Mouse (Mus musculus): ENCODE results near the gene Mindy4. TPM values are rescaled to one million over a fixed set of nuclear protein-coding genes. Genes with fewer than 3 reads are reported as not detected.

Mindy4 gene
- polyA plus RNA-seq, 1 experiment from 2014 or later = 8.9 TPM

DNA sequence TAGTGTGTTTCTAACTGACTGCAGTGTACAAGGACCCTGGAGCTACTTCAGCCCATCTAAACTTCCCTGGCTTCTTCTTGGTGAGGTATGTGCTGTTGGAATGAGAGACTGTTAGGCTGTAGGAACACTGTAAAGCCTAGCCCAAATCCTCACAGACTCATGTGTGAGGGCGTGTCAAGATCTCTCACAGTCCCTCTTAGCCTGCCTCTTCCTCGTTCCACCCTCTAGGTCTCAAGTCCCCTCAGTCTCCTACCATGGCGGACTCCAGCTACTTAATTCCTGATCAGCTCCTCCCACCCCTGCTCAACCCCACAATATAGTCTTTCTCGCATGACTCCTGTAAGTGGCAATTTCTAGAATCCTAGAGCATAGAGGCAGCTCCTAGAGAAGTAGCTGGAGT, 146.0 kb downstream of the Mindy4 start:
- H3K27ac ChIP-seq (replicated peaks in 1 of 2; ENCODE audit: control insufficient read depth in 1 of 2, insufficient read depth in 1 of 2, low read depth in 2 of 2, low read length in 2 of 2) = no peak overlapping the region
- H3K36me3 ChIP-seq (ENCODE audit: control insufficient read depth, insufficient read depth, low read length) = no peaks in the 10 kb centered on the region
- WGBS = 86% methylated on average over 4 of the region's 4 CpGs
- peaks cover 9% of the 10 kb centered on the region in 2 experiments for H3K4me1 ChIP-seq (ENCODE audit: control insufficient read depth in 2 of 2, insufficient read depth in 2 of 2, low read length in 2 of 2)
- no peak overlapping the region for H3K9ac ChIP-seq (ENCODE audit: low read length)
- no peak overlapping the region for H3K4me3 ChIP-seq (ENCODE audit: control insufficient read depth in 1 of 2, insufficient read depth in 1 of 2, low read depth in 1 of 2, low read length in 2 of 2)
- H3K27me3 ChIP-seq (ENCODE audit: control insufficient read depth, insufficient read depth, low read length) = no peaks in the 10 kb centered on the region
- H3K9me3 ChIP-seq (ENCODE audit: control insufficient read depth, low read length) = peaks cover 6% of the 10 kb centered on the region; the same call in 1 of the 2 replicates
- no peak overlapping the region for H3K4me2 ChIP-seq (ENCODE audit: low read length)
- no peak for ATAC-seq (ENCODE audit: insufficient number of reproducible peaks, insufficient read depth, low FRiP score, low read depth)

DNA sequence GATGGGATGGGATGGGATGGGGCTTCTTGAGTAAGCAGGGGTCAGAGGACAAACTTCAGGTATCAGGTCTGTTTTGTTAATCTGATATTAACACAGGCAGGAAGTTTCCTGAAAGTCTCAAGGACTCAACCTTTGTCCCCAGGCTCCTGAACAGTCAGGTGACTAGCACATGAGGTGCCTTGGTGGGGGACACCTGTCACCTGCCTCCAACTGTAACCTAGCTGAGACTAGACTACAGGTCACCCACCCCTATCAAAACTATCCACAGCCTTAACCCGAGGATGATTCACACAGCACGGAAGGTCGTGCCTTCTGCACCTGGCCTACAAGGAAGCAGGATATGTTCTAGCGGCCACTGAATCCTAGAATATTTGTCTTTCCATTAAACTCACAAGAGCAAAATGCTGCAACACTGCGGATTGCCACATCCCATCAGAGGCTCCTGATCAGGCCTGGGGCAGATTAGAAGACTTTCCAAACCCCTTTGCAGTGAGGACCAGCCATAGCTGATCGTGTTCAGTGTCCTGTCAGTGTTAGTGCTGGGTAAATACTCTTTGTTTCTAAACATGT, 147.3 kb downstream of the Mindy4 start:
- Histone ChIP-seq H3K4me2 (ENCODE audit: low read length) (no peak overlapping the region), H3K27me3 (ENCODE audit: control insufficient read depth, insufficient read depth, low read length) (no peaks in the 10 kb centered on the region), H3K27ac (replicated peaks in 1 of 2; ENCODE audit: control insufficient read depth in 1 of 2, insufficient read depth in 1 of 2, low read depth in 2 of 2, low read length in 2 of 2) (no peak overlapping the region), H3K9me3 (ENCODE audit: control insufficient read depth, low read length) (peaks cover 6% of the 10 kb centered on the region; the same call in 1 of the 2 replicates), H3K9ac (ENCODE audit: low read length) (no peak overlapping the region), H3K4me1 (ENCODE audit: control insufficient read depth in 2 of 2, insufficient read depth in 2 of 2, low read length in 2 of 2) (no peaks in the 10 kb centered on the region), H3K36me3 (ENCODE audit: control insufficient read depth, insufficient read depth, low read length) (no peaks in the 10 kb centered on the region), H3K4me3 (ENCODE audit: control insufficient read depth in 1 of 2, insufficient read depth in 1 of 2, low read depth in 1 of 2, low read length in 2 of 2) (no peak overlapping the region)
- 85% methylated on average over 6 of the region's 6 CpGs for WGBS
- no peak for ATAC-seq (ENCODE audit: insufficient number of reproducible peaks, insufficient read depth, low FRiP score, low read depth)

DNA sequence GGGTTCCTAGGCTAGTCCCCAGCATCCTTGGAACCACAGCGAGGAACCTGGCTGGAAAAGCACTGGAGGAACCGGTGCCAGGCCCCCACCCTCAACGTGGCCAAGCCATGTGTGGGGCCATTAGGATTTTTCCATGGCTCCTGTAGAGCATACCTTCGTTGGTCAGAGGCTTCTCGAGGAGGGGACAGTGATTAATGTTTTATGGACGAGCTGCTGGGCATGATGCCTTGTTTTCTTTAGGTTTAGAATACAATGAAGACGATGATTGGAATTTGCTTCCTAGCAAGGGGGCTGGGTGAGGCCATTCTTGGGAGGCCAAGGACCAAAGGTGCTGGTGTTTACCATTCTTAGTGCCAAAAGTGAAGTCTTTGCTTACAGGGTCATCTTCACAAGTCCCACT, 148.5 kb downstream of the Mindy4 start:
- H3K4me3 ChIP-seq (ENCODE audit: control insufficient read depth in 1 of 2, insufficient read depth in 1 of 2, low read depth in 1 of 2, low read length in 2 of 2) = no peak overlapping the region
- no peak overlapping the region for H3K4me2 ChIP-seq (ENCODE audit: low read length)
- peaks cover 6% of the 10 kb centered on the region; the same call in 1 of the 2 replicates for H3K9me3 ChIP-seq (ENCODE audit: control insufficient read depth, low read length)
- H3K36me3 ChIP-seq (ENCODE audit: control insufficient read depth, insufficient read depth, low read length) = no peaks in the 10 kb centered on the region
- H3K9ac ChIP-seq (ENCODE audit: low read length) = no peak overlapping the region
- no peak for ATAC-seq (ENCODE audit: insufficient number of reproducible peaks, insufficient read depth, low FRiP score, low read depth)
- WGBS = 73% methylated on average over 7 of the region's 7 CpGs
- H3K4me1 ChIP-seq (ENCODE audit: control insufficient read depth in 2 of 2, insufficient read depth in 2 of 2, low read length in 2 of 2) = peaks cover 4% of the 10 kb centered on the region in 2 experiments; a peak in 1 of 4 replicates
- H3K27me3 ChIP-seq (ENCODE audit: control insufficient read depth, insufficient read depth, low read length) = no peaks in the 10 kb centered on the region
- no peak overlapping the region for H3K27ac ChIP-seq (replicated peaks in 1 of 2; ENCODE audit: control insufficient read depth in 1 of 2, insufficient read depth in 1 of 2, low read depth in 2 of 2, low read length in 2 of 2)

DNA sequence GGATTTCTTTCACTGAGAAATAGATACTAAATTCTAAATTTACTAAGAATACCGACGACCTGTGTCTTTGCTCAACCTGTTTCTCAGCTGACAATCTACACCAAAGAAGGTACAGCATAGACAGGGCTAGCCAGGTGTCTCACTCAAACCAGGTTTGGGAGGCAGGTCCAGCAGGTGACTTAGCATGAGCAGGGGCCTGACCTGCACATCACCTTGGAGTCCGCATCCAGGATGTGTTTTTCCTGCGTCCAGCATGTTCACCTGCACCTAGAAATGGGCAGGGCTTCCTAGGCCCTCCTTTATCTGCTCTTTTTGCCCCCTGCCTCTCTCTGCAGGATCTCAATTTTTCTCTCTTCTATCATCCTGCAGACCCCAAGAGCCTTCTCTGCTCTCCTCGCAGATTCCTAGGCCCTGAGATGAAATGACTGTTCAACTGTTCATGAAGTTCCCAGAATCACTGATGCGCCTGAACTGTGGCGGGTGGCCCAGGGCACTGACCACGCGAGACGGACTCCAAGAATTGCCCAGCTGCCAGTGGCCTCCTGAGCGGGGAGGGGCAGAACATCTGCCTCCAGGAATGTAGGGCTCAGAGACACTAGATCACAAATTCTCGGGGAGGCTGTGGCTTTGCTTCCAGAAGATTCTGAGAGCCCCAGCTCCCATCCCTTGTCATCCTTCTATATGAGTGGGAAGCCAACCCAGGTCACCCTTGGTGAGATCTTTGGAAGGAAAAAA, 150.7 kb downstream of the Mindy4 start:
- Histone ChIP-seq H3K4me2 (ENCODE audit: low read length) (no peak overlapping the region), H3K27ac (replicated peaks in 1 of 2; ENCODE audit: control insufficient read depth in 1 of 2, insufficient read depth in 1 of 2, low read depth in 2 of 2, low read length in 2 of 2) (no peak overlapping the region), H3K4me3 (ENCODE audit: control insufficient read depth in 1 of 2, insufficient read depth in 1 of 2, low read depth in 1 of 2, low read length in 2 of 2) (no peak overlapping the region), H3K4me1 (ENCODE audit: control insufficient read depth in 2 of 2, insufficient read depth in 2 of 2, low read length in 2 of 2) (peaks cover 4 to 5% of the 10 kb centered on the region in 2 experiments; a peak in 2 of 4 replicates), H3K27me3 (ENCODE audit: control insufficient read depth, insufficient read depth, low read length) (no peaks in the 10 kb centered on the region), H3K9me3 (ENCODE audit: control insufficient read depth, low read length) (peaks cover 6% of the 10 kb centered on the region; the same call in 1 of the 2 replicates), H3K9ac (ENCODE audit: low read length) (no peak overlapping the region), H3K36me3 (ENCODE audit: control insufficient read depth, insufficient read depth, low read length) (no peaks in the 10 kb centered on the region)
- no peak for ATAC-seq (ENCODE audit: insufficient number of reproducible peaks, insufficient read depth, low FRiP score, low read depth)
- 85% methylated on average over 12 of the region's 12 CpGs for WGBS

DNA sequence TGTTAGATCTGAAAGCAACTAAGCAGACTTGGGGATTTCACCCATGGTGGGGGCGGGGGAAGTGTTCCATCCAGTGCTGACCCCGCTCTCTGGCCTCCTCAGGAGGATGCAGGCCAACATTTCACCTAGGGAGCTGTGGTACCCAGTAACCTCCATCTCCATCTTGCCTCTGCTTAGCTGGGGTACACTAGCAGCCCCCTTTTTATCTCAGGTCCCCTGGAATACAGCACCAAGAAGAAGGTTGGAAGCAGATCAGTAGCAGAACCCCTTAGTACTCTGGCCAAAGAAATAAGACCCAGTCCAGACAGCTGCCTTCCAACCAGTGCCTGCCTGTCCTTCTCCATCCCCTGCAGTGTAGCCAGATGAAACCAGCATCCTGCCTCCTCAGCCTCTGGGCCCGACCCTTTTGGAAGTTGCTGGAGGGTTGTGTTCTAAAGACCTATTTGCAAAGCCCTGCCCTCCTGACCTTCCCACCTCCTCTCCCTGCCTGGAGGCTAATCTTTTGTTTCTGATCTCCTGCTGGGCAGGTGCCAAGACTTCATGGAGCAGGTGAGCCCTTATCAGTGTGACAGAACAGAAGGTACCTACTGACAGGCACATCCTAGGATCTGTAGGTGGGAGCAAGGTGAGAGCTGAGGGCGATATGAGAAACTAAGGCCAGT, 151.4 kb downstream of the Mindy4 start:
- Histone ChIP-seq H3K9me3 (ENCODE audit: control insufficient read depth, low read length) (peaks cover 6% of the 10 kb centered on the region; the same call in 1 of the 2 replicates), H3K4me1 (ENCODE audit: control insufficient read depth in 2 of 2, insufficient read depth in 2 of 2, low read length in 2 of 2) (peaks cover 4 to 5% of the 10 kb centered on the region in 2 experiments; a peak in 2 of 4 replicates), H3K27ac (replicated peaks in 1 of 2; ENCODE audit: control insufficient read depth in 1 of 2, insufficient read depth in 1 of 2, low read depth in 2 of 2, low read length in 2 of 2) (no peak overlapping the region), H3K36me3 (ENCODE audit: control insufficient read depth, insufficient read depth, low read length) (no peaks in the 10 kb centered on the region), H3K4me2 (ENCODE audit: low read length) (no peak overlapping the region), H3K4me3 (ENCODE audit: control insufficient read depth in 1 of 2, insufficient read depth in 1 of 2, low read depth in 1 of 2, low read length in 2 of 2) (no peak overlapping the region), H3K27me3 (ENCODE audit: control insufficient read depth, insufficient read depth, low read length) (no peaks in the 10 kb centered on the region), H3K9ac (ENCODE audit: low read length) (no peak overlapping the region)
- no peak for ATAC-seq (ENCODE audit: insufficient number of reproducible peaks, insufficient read depth, low FRiP score, low read depth)
- 64% methylated on average over 4 of the region's 4 CpGs for WGBS

DNA sequence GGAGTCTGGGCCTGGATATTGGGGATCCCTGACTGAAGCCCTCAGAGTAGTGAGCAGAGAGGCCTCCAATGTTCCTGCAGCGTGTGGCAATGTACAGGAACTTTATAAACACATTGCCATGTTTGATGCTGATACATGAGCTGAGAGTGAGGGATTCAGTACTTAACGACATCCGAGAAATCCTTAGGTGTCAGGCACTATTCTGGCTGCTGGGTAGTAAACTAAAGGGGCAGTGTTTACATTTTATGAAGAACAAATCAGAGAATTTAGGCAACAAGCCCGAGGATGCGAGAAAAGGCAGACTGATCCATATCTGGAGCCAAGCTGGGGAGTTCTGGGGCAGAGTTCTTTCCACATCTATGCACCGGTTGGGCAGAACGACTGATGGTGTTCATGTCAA, 152.4 kb downstream of the Mindy4 start:
- no peak overlapping the region for H3K27ac ChIP-seq (replicated peaks in 1 of 2; ENCODE audit: control insufficient read depth in 1 of 2, insufficient read depth in 1 of 2, low read depth in 2 of 2, low read length in 2 of 2)
- no peak for ATAC-seq (ENCODE audit: insufficient number of reproducible peaks, insufficient read depth, low FRiP score, low read depth)
- 76% methylated on average over 7 of the region's 7 CpGs for WGBS

DNA sequence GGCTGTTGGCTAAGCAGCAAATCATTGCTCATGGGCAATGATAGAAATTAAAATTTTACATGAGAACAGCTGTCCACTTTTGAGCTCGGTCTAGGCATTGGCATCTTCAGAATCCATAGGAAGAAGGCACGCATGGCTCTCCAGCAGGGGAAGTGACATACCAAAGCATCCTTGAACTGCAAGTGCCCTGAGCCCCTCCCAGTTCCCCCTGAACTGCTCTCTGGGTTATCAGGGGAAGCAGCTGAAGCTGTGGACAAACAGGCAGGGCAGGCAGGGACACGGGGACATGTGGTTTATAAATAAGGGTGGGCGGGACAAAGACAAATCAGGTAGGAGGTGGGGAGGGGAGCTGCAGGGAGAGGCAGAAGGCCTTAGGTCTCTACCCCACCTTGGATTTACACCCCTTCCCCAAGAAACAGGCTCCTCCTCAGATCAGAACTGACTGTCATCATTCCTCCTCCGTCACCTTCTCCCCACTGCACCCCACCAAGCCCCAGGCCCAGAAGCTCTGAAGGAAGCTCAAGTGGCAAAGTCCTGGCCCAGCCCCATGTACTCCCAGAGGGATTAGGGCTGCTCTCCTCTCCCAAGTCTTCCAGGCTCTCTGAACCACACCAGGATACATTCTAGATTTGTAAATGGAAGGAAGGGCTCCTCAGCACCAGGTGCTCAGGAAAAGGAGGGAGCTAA, 153.0 kb downstream of the Mindy4 start:
- Histone ChIP-seq H3K9me3 (ENCODE audit: control insufficient read depth, low read length) (no peaks in the 10 kb centered on the region), H3K4me2 (ENCODE audit: low read length) (no peak overlapping the region), H3K4me3 (ENCODE audit: control insufficient read depth in 1 of 2, insufficient read depth in 1 of 2, low read depth in 1 of 2, low read length in 2 of 2) (no peak overlapping the region), H3K27ac (replicated peaks in 1 of 2; ENCODE audit: control insufficient read depth in 1 of 2, insufficient read depth in 1 of 2, low read depth in 2 of 2, low read length in 2 of 2) (no peak overlapping the region), H3K27me3 (ENCODE audit: control insufficient read depth, insufficient read depth, low read length) (no peaks in the 10 kb centered on the region), H3K4me1 (ENCODE audit: control insufficient read depth in 2 of 2, insufficient read depth in 2 of 2, low read length in 2 of 2) (peaks cover 4 to 5% of the 10 kb centered on the region in 2 experiments; a peak in 2 of 4 replicates), H3K9ac (ENCODE audit: low read length) (no peak overlapping the region), H3K36me3 (ENCODE audit: control insufficient read depth, insufficient read depth, low read length) (no peaks in the 10 kb centered on the region)
- WGBS = 23% methylated on average over 5 of the region's 5 CpGs
- ATAC-seq (ENCODE audit: insufficient number of reproducible peaks, insufficient read depth, low FRiP score, low read depth) = no peak

More for the DNA sequence above, 152.4 kb downstream of the Mindy4 start:
- no peak overlapping the region for H3K9ac ChIP-seq (ENCODE audit: low read length)
- H3K4me3 ChIP-seq (ENCODE audit: control insufficient read depth in 1 of 2, insufficient read depth in 1 of 2, low read depth in 1 of 2, low read length in 2 of 2) = no peak overlapping the region
- H3K36me3 ChIP-seq (ENCODE audit: control insufficient read depth, insufficient read depth, low read length) = no peaks in the 10 kb centered on the region
- no peaks in the 10 kb centered on the region for H3K9me3 ChIP-seq (ENCODE audit: control insufficient read depth, low read length)
- no peaks in the 10 kb centered on the region for H3K27me3 ChIP-seq (ENCODE audit: control insufficient read depth, insufficient read depth, low read length)
- H3K4me1 ChIP-seq (ENCODE audit: control insufficient read depth in 2 of 2, insufficient read depth in 2 of 2, low read length in 2 of 2) = peaks cover 4 to 5% of the 10 kb centered on the region in 2 experiments; a peak in 2 of 4 replicates
- H3K4me2 ChIP-seq (ENCODE audit: low read length) = no peak overlapping the region

Measured in heart, embryonic 14.5 days (tissue).